In the genomic region with DNA sequence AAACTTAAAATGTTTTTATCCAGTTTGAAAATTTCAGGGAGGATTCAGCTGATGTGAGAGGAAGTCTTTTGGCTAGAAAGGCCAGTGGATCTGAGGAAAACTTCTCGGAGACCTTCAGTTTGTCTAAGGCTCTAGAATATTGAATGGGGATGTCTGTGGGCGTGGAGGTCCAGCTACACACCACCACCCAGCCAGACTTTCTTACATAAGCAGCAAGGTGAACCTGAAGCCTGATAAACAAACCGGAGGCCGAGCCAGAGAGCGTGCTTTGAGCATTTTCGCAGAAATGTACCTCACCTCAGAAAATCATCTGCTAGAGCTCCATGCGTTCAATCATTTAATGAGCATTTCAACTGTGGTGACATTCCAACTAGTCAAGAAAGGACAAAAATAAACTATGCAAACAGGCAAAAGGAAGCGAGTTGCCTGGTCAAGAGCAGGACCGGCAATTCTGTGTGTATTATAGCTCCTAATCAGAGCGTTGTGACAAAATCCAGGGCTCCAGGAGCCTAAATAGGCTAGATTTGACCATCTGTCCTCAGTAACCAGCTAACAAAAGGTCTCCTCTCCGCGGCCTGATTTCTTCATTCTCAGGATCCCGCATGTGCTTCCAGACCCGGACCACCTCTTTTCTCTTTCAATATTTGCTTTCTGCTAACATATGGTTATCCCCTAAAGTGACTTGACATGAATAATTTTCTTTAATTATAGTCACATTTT, we compare ENCODE assay signal across 8 mouse cellular contexts.
DNase-seq lines count a peak whose midpoint lies in the region; ATAC-seq and TF ChIP-seq lines count a peak whose summit lies in the region.

No protein-coding gene starts in this region.

- no peak overlapping the region for H3K4me3 ChIP-seq in embryonic facial prominence, embryonic 11.5 days (ENCODE audit: low read depth, low read length)
- H3K4me3 ChIP-seq in hindbrain, embryonic 15.5 days: no peak overlapping the region
- H3K4me3 ChIP-seq in midbrain, postnatal 0 days (ENCODE audit: low read depth, low read length): peak overlapping the region; percentile 13; the same call in 1 of the 2 replicates

- H3K36me3 ChIP-seq in embryonic facial prominence, embryonic 11.5 days (replicated peaks; ENCODE audit: control insufficient read depth, insufficient read depth, low read depth, low read length): no peaks in the 10 kb centered on the region
- no peaks in the 10 kb centered on the region for H3K36me3 ChIP-seq in hindbrain, embryonic 15.5 days
- H3K36me3 ChIP-seq in midbrain, postnatal 0 days (ENCODE audit: insufficient read depth, low read length): no peaks in the 10 kb centered on the region

- H3K27ac ChIP-seq in embryonic facial prominence, embryonic 11.5 days (replicated peaks; ENCODE audit: low read depth, low read length): no peak overlapping the region; the same call in 1 of the 2 replicates
- peak overlapping the region; percentile 27 for H3K27ac ChIP-seq in hindbrain, embryonic 15.5 days (replicated peaks)
- H3K27ac ChIP-seq in midbrain, postnatal 0 days (ENCODE audit: low read depth, low read length): no peak overlapping the region

- no peak overlapping the region for H3K9ac ChIP-seq in embryonic facial prominence, embryonic 11.5 days (replicated peaks; ENCODE audit: low read length)
- no peak overlapping the region for H3K9ac ChIP-seq in hindbrain, embryonic 15.5 days
- no peak overlapping the region for H3K9ac ChIP-seq in midbrain, postnatal 0 days (replicated peaks; ENCODE audit: low read length, poor library complexity, severe bottlenecking)

- no peak overlapping the region; the same call in 1 of the 2 replicates for H3K4me2 ChIP-seq in embryonic facial prominence, embryonic 11.5 days (ENCODE audit: low read depth, low read length)
- peak overlapping the region; percentile 47 for H3K4me2 ChIP-seq in hindbrain, embryonic 15.5 days
- peak overlapping the region; percentile 48 for H3K4me2 ChIP-seq in midbrain, postnatal 0 days (ENCODE audit: low read depth, low read length, poor library complexity, severe bottlenecking)

- WGBS in embryonic facial prominence, embryonic 11.5 days: 49% methylated on average over 14 of the region's 14 CpGs
- 47% methylated on average over 14 of the region's 14 CpGs for WGBS in hindbrain, embryonic 15.5 days
- 39% methylated on average over 14 of the region's 14 CpGs for WGBS in midbrain, postnatal 0 days

- no peak for DNase-seq in cerebellum, postnatal 4 days (ENCODE audit: low spot score in 2 of 2)
- DNase-seq in embryonic facial prominence, embryonic 11.5 days (ENCODE audit: low spot score): peak; percentile 12
- no peak for DNase-seq in midbrain, postnatal 0 days (ENCODE audit: low spot score)
- no peak for DNase-seq in thymus, adult 18-20 months
- DNase-seq in adrenal gland, postnatal 10 days: no peak
- DNase-seq in adipocyte (ENCODE audit: low spot score): no peak

- no peaks in the 10 kb centered on the region for H3K9me3 ChIP-seq in embryonic facial prominence, embryonic 11.5 days (replicated peaks; ENCODE audit: control insufficient read depth, low read length)
- H3K9me3 ChIP-seq in hindbrain, embryonic 15.5 days: no peaks in the 10 kb centered on the region
- no peaks in the 10 kb centered on the region for H3K9me3 ChIP-seq in midbrain, postnatal 0 days (ENCODE audit: low read length)

- TF ChIP-seq CTCF in midbrain, postnatal 0 days (IDR thresholded peaks at IDR 0.05): no peak

- no peaks in the 10 kb centered on the region for H3K27me3 ChIP-seq in embryonic facial prominence, embryonic 11.5 days (ENCODE audit: control insufficient read depth, insufficient read depth, low read length)
- H3K27me3 ChIP-seq in hindbrain, embryonic 15.5 days: no peaks in the 10 kb centered on the region
- H3K27me3 ChIP-seq in midbrain, postnatal 0 days (ENCODE audit: insufficient read depth, low read length): no peaks in the 10 kb centered on the region

- H3K4me1 ChIP-seq in embryonic facial prominence, embryonic 11.5 days (ENCODE audit: control insufficient read depth, insufficient read depth, low read length): no peaks in the 10 kb centered on the region
- peaks cover 15% of the 10 kb centered on the region for H3K4me1 ChIP-seq in hindbrain, embryonic 15.5 days (replicated peaks)
- no peaks in the 10 kb centered on the region; the same call in 1 of the 2 replicates for H3K4me1 ChIP-seq in midbrain, postnatal 0 days (ENCODE audit: insufficient read depth, low read length)

- ATAC-seq in cerebellum, adult (ENCODE audit: insufficient number of reproducible peaks, low FRiP score, low TSS enrichment): peak; percentile 80
- ATAC-seq in embryonic facial prominence, embryonic 11.5 days (replicated peaks; ENCODE audit: insufficient number of reproducible peaks, low FRiP score, low TSS enrichment, low read depth): no peak
- ATAC-seq in hindbrain, embryonic 15.5 days (ENCODE audit: low FRiP score, low read depth): no peak
- ATAC-seq in midbrain, postnatal 0 days (ENCODE audit: low FRiP score): no peak
